Mouse (Mus musculus) kidney, adult 2 months (tissue): ENCODE measurements around the gene Arl14. TPM values are rescaled to one million over a fixed set of nuclear protein-coding genes. Genes with fewer than 3 reads are reported as not detected.
A peak's percentile ranks its signal among the peaks of the same experiment; 100 is the strongest.
"Not testable (repeated sequence)": the region's sequence is repeated elsewhere in the genome, so short reads cannot be mapped to it uniquely, and the experiment has no call there.

ENCODE experiments used
- DNase-seq: peaks from one replicate; pipeline ENCODE4 v3.0.0; 2021
- H3K27ac ChIP-seq: fragments of 200-500 bp; 2 replicates; pipeline ENCODE4 v1.5.1; 2012; ENCODE audit warnings: low read depth, low read length, control low read depth, inconsistent platforms; ENCODE audit not compliant: insufficient read depth
- H3K27me3 ChIP-seq: fragments of 200-500 bp; replicated peaks from 2 replicates; pipeline ENCODE4 v1.6.1; 2012; ENCODE audit warnings: mild to moderate bottlenecking, moderate library complexity, low read length, inconsistent platforms; ENCODE audit not compliant: control insufficient read depth, insufficient read depth
- H3K36me3 ChIP-seq: fragments of 200-500 bp; 2 replicates; pipeline ENCODE4 v1.6.1; 2012; ENCODE audit warnings: mild to moderate bottlenecking, moderate library complexity, low read length, inconsistent platforms; ENCODE audit not compliant: control insufficient read depth, insufficient read depth
- H3K4me1 ChIP-seq: fragments of 200-500 bp; 2 replicates; pipeline ENCODE4 v1.6.1; 2011; ENCODE audit warnings: low read length; ENCODE audit not compliant: control insufficient read depth, insufficient read depth
- H3K4me3 ChIP-seq: fragments of 200-500 bp; 2 replicates; pipeline ENCODE4 v1.5.1; 2011; ENCODE audit warnings: mild to moderate bottlenecking, low read depth, low read length, control low read depth; ENCODE audit not compliant: insufficient read depth
- CTCF ChIP-seq: fragments of 200-500 bp; conservative IDR thresholded peaks from 2 replicates; pipeline ENCODE4 v1.5.1; 2011; ENCODE audit warnings: low read depth, mild to moderate bottlenecking, control low read depth, low read length, moderate library complexity, mixed read lengths; ENCODE audit not compliant: insufficient read depth, insufficient read length
- POLR2A ChIP-seq: fragments of 200-500 bp; IDR thresholded peaks from one replicate; pipeline ENCODE4 v1.6.1; 2011; ENCODE audit warnings: low read depth, low read length, control low read depth
- WGBS: fragments of 180-500 bp; shearing (Covaris S2); methylation state at CpG from one replicate; pipeline ENCODE4 v1.1.7; 2018; 5-methylcytosine and 5-hydroxymethylcytosine counted together
- polyA plus RNA-seq: library from polyadenylated mRNA; depleted of rRNA; stranded (reverse); fragments of >200 nt; gene quantifications from 2 replicates; pipeline ENCODE4 v1.2.3, GENCODE M21; 2012; rRNA removed

Gene Arl14
- polyA plus RNA-seq, 1 experiment: not detected

- no peak for DNase-seq
- Histone ChIP-seq H3K4me1 (no peaks in the 10 kb centered on the region), H3K27ac (no peak overlapping the region), H3K4me3 (no peak overlapping the region), H3K27me3 (no peaks in the 10 kb centered on the region; the same call in 1 of the 2 replicates), H3K36me3 (no peaks in the 10 kb centered on the region)
- no peak for TF ChIP-seq POLR2A
- TF ChIP-seq CTCF: no peak
- WGBS: 63% methylated on average over 1 of the region's 1 CpGs
Measured at GRCm38 (mm10) chr3:69241020-69241419, 18.8 kb downstream of the Arl14 start.

DNA sequence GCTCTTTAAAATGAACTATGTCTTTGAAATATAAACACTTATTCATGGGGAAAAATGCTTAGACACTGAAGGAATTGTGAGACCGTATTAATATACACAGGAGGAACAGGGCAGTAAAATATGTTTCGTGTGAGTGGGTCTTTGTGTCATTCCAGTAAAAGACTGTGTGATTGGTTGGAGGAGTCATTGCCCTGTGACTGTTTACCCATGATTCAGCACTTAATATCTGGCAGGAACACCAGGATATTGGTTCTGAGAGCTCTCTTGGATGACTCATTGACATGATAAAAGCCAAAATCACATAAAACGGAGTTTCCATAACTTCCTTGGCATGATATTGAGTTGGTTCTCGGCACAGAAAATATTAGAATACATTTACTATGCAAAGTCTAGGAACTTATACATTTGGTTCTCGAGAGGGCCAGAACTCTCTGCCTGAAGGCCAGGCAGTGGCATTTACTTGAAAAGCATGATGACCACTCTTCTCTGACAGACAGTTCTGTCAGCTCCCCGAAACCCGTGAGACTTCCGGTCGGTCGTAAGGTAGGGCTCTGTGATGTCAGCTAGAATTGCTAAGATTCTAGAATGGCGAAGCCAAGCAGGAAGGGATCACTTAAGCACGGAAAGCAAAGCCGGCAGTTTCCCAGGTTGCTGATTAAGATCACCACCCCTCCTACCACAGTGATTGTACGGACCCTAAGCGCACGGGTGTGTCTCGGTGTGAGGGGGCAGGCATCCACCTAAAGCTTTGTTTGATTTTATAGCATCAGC lies 31.1 kb downstream of the Arl14 start:
- DNase-seq: no peak
- H3K4me3 ChIP-seq: no peak overlapping the region
- TF ChIP-seq POLR2A: no peak
- no peak for TF ChIP-seq CTCF
- no peak overlapping the region for H3K27ac ChIP-seq
- no peaks in the 10 kb centered on the region for H3K4me1 ChIP-seq
- no peaks in the 10 kb centered on the region for H3K27me3 ChIP-seq
- H3K36me3 ChIP-seq: no peaks in the 10 kb centered on the region
- WGBS: 88% methylated on average over 17 of the region's 17 CpGs

- Histone ChIP-seq H3K36me3 (no peaks in the 10 kb centered on the region), H3K27me3 (no peaks in the 10 kb centered on the region), H3K4me3 (no peak overlapping the region), H3K27ac (no peak overlapping the region), H3K4me1 (no peaks in the 10 kb centered on the region)
- WGBS: 52% methylated on average over 7 of the region's 7 CpGs
- DNase-seq: no peak
- TF ChIP-seq POLR2A (no peak), CTCF (no peak)
Measured at GRCm38 (mm10) chr3:69254676-69255075, 32.5 kb downstream of the Arl14 start.

DNA sequence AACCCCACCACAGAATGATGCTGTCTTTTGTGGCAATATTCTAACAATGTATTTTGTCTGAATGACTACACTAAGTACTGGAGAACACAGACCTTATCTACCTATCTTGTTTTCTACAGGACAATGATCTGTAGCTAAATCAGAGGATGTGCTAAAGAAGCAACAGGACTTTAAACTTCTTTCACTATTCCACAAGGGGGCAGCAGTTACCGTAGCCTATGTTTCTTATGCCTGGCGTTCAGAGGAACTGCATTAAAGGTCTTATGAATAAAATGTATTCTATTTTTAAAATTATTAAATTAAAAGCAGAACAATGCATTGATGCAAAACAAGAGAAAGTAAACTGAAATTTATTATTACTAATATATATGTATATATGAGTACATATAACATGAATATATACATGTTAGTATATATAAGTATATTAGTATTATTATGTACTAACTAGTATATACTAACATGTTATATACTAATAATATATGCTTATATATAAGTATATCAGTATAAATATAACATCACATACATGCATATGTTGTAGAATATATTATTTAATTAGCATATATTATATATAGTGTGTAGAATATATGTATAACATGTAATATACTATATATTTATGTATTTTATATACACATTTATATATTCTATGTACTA lies 35.0 kb downstream of the Arl14 start:
- Histone ChIP-seq H3K27ac (no peak overlapping the region), H3K4me3 (no peak overlapping the region), H3K27me3 (no peaks in the 10 kb centered on the region), H3K36me3 (no peaks in the 10 kb centered on the region), H3K4me1 (no peaks in the 10 kb centered on the region)
- 4% methylated on average over 2 of the region's 2 CpGs for WGBS
- DNase-seq: peak; percentile 62
- TF ChIP-seq POLR2A: no peak
- peak; percentile 20; the same call in 1 of the 2 replicates for TF ChIP-seq CTCF

DNA sequence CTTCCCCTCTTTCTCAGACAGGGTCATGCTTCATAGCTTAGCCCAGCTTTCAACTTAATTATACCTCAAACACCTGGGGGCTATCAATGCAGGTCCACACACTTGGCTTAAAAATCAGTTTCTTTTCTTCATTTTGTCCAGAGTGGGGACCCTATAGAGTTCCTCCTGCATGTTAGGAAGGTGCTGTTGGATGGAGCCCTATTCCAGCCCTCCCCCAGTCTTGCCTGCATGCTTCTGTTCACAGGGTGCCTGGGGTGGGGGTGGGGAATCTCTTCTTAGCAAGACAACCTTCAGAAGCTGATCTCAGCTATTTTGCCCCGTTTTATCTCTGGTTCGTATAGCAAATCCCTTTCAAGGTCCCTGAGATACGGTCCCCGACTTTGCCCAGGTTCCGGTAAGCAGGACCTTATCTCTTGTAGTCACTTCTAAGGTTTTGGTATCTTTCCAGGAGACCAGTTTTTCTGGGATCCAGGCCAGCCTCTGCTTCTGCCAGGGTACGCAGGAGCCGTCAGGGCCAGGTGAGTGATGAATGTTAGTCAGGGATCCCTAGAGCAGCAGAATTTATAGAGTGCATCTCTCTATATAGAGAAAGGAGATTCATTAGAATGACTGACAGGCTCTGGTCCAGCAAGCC lies 40.9 kb downstream of the Arl14 start:
- TF ChIP-seq CTCF (no peak), POLR2A (no peak)
- DNase-seq: peak; percentile 12
- Histone ChIP-seq H3K4me3 (no peak overlapping the region), H3K36me3 (no peaks in the 10 kb centered on the region), H3K27ac (no peak overlapping the region), H3K27me3 (no peaks in the 10 kb centered on the region), H3K4me1 (no peaks in the 10 kb centered on the region)
- WGBS: 36% methylated on average over 7 of the region's 7 CpGs

- H3K36me3 ChIP-seq, H3K27me3 ChIP-seq, H3K4me3 ChIP-seq, H3K4me1 ChIP-seq, H3K27ac ChIP-seq, DNase-seq: not testable (repeated sequence)
- WGBS: 63% methylated on average over 2 of the region's 2 CpGs
Measured at GRCm38 (mm10) chr3:69264299-69264698, 42.1 kb downstream of the Arl14 start.

DNA sequence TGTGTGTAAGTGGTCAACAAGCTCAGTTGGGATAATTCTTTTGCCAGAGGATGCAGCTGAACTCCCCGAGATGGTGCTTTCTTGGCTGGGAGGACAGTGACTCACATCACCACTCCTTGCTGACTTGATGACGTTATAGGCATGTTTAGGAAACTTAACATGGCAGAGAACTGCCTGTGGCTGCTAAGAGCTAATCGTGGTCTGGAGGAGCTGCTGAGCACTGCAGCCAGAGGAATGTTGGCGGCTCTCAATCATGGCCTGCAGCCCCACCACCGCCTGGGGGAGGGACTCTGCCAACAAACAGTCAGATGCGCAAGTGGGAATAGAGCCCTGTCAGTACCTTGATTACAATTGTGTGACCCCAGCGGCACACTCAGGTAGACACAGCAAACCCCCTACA lies 49.6 kb downstream of the Arl14 start:
- no peaks in the 10 kb centered on the region for H3K27me3 ChIP-seq
- 70% methylated on average over 7 of the region's 7 CpGs for WGBS
- no peak overlapping the region for H3K27ac ChIP-seq
- no peaks in the 10 kb centered on the region for H3K36me3 ChIP-seq
- H3K4me1 ChIP-seq: no peaks in the 10 kb centered on the region
- TF ChIP-seq CTCF: no peak
- TF ChIP-seq POLR2A: no peak
- no peak for DNase-seq
- no peak overlapping the region for H3K4me3 ChIP-seq

Other genes starting within 250 kb of the Arl14 start
- 3.8 and 4.2 TPM in 2 replicates for gene Ift80, start 217.8 kb upstream of the Arl14 start, polyA plus RNA-seq
- gene Smc4, start 217.7 kb upstream of the Arl14 start, polyA plus RNA-seq: 2.5 and 3.0 TPM in 2 replicates
- gene Trim59, start 177.7 kb upstream of the Arl14 start, polyA plus RNA-seq: 0.34 and 0.42 TPM in 2 replicates
- 8.6 and 11.3 TPM in 2 replicates for gene Kpna4, start 95.3 kb upstream of the Arl14 start, polyA plus RNA-seq
- gene Ppm1l, start 94.4 kb downstream of the Arl14 start, polyA plus RNA-seq: 4.0 TPM in 2 replicates